Mouse (Mus musculus) liver, embryonic 14.5 days (tissue): ENCODE measurements around the gene Faah.

Experiments used
- CTCF ChIP-seq: IDR thresholded peaks from 2 replicates; pipeline ENCODE4 v1.5.1; 2016; ENCODE audit warnings: antibody characterized with exemption, low read depth, control low read depth
- EP300 ChIP-seq: IDR thresholded peaks from 2 replicates; pipeline ENCODE4 v1.6.1; 2016; ENCODE audit warnings: antibody characterized with exemption, low read depth

- TF ChIP-seq CTCF (no peak), EP300 (no peak)
Measured at GRCm38 (mm10) chr4:115989382-115989781, 28.3 kb downstream of the Faah start.
